Mouse (Mus musculus) retina, adult 2 months (tissue): Measurements from ENCODE around the gene Eif4g3.
"Not testable (repeated sequence)": the region's sequence is repeated elsewhere in the genome, so short reads cannot be mapped to it uniquely, and the experiment has no call there.

ENCODE experiments used
- DNase-seq: peaks from one replicate; pipeline ENCODE4 v3.0.0-alpha.2; 2012; ENCODE audit warnings: low read depth, low spot score

Eif4g3 gene

DNA sequence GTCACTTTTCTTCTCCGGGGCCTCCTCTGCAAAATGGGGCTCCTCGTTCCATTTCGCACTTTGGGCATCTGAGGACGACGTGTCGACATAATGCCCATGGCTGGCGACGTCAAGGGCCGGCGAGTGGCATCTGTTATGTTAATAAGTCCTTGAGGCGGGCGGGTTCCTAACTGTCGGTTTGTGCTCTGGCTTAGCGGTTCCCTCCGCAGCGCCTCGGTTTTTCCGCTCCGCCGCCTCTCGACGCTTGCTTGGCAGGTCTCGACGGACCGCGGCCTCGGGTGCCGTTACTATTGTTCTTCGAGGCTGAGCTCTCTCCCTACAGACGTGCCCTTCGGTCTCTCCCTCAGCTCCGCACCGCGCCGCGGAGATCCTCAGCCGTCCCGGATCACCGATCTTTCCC, at the start of gene Eif4g3:
Gene Eif4g3 (plus strand): TSS at position 133 of the 400 bp plus-strand sequence.
- no peak for DNase-seq

DNA sequence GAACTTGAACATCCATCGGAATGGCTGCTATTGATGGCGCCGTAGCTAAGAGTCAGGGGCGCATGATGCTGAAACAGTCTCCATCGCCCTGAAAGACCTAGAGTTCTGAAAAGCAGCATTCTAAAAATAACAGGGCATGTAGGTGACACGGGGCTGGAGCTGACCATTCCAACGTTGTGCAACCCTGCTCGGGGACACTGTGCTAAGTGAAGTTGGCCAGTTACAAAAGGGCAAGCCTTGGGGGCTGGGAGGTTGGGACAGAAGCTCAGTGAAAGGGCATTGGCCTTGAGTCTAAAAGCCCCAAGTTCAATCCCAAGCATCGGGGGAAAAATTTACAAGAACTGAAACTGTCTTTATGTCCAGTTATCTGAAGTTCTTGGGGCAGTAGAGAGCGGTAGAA, 49.3 kb upstream of the Eif4g3 start:
- DNase-seq, result no peak

DNA sequence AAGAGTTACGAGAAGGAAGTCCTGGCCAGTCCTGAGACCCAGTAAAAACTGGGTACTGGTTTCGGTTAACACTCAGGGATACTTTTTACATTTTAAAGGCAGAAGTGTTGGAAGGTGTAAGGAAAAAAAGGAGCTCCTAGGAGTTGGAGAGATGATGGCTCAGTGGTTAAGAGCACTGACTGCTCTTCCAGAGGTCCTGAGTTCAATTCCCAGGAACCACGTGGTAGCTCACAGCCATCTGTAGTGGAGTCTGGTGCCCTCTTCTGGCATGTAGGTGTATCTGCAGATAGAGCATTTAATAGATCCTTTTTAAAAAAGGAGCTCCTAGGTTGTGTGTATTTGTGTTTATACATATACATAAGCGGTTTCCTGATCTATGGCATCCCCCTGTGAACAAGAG, 47.4 kb upstream of the Eif4g3 start:
- no peak for DNase-seq

DNA sequence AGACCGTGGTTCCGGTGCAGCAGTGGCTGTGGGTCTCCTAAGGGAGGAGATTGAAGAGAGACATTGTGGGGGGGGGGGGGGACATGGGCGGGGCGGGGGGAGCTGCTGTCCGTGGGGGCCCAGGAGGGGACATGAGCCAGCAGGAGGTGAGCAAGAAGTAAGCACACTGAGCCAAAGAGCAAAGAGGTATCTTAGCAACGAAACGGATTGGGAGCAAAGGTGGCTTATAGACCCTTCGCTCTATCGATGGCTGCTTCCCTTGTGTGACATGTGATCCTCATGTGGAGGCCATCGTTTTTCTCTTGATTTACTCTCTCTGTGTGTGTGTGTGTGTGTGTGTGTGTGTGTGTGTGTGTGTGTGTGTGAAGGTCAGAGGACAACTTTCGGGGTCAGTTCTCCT, 46.4 kb upstream of the Eif4g3 start:
- no peak for DNase-seq

DNA sequence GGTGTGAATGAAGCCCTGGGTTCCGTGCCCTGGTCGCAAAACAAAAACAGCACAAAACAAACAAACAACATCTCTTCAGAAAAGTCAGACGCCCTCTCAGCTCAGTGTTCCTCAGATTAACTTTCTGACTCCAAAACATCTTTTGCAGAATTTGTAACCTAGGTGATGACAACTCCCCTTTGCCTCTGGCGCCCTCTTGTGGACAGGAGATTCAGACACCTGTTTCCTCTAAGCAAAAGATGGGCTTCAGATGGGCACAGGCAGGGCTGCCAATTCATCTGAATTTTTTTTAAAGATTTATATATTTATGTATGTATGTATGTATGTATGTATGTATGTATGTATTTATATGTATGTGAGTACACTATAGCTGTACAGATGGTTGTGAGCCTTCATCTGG, 40.0 kb upstream of the Eif4g3 start:
- DNase-seq, result peak; percentile 53

DNA sequence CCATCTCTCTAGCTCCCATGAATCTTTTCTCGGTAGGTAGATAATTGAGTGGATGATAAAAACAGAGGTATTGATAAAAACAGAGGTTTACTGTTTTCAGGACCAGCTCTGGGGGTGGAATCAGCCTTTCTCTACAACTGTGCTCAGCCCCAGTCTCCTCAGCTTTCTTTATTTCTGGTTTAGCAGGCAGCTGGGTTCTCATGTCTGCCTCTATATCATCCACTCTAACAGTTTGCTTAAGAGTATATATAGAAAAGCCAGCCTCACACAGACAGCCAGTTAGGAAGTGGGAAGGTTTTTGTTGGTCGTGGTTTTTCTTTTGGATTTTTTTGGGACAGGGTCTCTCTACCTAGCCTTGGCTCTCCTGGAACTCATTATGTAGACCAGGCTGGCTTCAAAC, 38.6 kb upstream of the Eif4g3 start:
- no peak for DNase-seq

DNA sequence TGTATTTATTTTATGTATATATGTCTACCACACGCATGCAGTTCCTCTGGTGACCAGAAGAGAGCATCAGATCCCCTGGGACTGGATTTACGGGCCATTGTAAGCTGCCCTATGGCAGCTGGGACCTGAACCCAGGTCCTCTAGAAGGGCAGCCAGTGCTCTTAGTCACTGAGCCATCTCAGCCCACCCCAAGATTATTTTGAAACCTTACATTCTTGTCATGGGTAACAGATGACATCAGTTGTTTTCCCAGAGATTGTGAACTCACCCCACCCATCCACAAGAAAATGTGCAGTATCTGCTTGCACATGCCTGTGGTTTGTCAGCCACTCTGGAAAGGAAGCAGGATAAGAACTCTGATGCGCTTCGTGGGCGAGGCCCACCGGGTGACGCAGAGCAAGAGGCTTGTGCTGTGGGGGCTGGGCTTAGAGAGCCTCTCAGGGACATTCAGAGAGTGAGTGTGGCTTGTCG, 37.9 kb upstream of the Eif4g3 start:
- no peak for DNase-seq

DNA sequence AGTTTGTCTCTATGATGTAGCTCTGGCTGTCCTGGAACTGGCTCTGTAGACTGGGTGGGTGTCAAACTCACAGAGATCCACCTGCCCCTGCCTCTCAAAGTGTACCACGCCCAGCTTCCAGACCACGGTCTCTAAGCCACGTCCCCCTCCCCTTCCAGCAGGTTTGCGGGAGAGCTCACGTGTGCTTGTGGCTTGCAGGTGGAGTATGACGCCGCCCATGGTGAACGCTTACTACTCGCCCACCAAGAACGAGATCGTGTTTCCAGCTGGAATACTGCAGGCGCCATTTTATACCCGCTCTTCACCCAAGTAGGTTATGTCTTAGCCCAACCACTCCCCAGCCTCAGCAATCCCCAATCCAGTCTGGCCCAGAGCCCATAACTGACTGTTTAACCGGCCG, 36.6 kb upstream of the Eif4g3 start:
- no peak for DNase-seq

DNA sequence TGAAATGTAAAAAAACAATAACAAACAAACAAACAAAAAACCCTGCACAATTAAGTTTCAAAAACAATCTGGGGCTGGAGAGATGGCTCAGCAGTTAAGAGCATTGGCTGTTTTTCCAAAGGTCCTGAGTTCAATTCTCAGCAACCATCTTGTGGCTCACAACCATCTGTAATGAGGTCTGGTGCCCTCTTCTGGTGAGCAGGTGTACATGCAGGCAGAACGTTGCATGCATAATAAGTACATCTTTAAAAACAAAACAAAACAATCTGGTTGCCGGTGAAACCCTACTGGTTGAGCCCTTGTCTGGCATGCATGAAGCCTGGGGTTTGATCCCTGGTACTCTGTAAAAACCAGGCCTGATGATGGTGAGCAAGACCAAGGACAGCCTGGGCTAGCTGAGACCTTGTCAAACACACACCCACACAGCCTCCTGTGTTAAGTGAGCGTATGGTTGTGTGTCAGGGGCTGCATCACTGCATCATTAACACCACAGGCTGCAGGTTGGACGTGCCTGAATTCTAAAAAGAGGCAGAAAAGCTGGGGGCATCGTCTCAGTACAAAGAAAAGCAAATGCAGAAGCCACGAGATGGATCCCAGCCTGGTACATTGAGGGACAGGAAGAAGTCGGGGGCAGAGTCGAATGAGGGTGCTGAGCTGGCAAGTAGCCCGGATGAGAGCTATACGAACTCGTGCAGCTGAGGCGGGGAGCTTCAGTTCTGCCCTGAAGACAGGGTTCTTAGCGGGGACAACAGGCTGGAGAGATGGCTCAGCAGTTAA, 32.7 kb upstream of the Eif4g3 start:
- no peak for DNase-seq

DNA sequence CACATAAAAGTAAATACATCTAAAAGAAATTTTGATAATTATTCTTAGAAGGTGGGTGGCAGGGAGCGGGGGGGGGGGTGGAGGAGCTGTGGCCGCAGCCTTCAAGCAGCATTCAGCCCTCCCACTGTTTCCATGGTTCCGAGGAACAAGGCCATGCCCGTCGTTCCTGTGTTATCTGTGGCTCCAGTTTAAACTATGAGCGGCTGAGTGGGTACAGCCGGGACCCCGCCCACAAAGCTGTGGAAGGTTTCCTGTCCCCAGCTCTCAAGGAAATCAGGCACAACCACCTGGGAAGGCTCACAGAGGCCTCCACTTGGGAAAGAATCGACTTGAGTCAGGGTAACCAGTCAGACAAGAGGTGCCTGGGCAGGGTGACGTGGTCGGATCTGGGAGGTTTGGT, 32.1 kb upstream of the Eif4g3 start:
- no peak for DNase-seq

DNA sequence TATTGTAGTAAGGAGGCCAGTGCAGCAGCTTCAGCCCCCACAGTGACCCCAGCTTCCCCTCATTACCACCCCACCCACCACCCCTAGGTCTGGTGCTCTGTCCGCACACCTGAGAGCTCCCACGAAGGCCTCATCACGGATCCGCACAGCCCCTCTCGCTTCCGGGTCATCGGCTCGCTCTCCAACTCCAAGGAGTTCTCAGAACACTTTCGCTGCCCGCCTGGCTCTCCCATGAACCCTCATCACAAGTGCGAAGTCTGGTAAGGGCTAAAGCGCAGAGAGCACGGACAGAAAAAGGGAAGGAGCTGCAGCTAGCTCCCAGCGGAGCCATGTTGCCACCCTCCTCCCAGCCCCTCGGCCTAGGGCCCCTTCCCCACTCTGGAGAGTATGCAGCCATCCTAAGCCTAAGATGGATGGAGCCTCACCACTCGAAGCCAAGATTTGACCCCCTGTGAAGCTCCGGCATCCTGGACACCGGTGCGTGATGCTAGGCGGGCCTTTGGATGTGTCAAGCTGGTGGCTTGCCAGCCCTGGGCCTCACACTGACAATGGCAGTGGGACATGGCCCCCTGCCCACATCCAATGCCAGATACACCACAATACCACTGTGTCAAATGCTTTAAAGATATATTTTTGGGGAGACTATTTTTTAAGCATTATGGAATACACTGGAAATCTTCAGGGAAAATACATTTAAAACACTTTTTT, 30.0 kb upstream of the Eif4g3 start:
- no peak for DNase-seq

DNA sequence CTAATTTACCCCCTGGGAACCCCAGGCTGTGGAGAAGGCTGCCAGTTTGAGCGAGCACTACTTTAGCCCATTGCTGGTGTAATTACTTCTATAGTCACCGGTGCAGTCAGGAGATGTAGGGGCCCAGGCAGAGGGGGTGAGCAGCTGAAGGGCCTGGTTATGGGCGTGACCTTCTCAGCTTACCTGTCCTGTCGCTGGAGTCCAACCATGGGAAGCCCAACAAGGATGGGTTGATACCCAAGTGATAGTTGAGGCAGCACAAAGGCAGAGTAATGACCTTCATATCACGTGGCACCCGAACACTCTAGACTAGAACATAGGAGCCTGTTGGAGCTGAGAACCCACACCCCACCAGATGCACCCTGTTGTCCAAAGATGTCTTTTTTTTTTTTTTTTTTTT, 29.4 kb upstream of the Eif4g3 start:
- no peak for DNase-seq

DNA sequence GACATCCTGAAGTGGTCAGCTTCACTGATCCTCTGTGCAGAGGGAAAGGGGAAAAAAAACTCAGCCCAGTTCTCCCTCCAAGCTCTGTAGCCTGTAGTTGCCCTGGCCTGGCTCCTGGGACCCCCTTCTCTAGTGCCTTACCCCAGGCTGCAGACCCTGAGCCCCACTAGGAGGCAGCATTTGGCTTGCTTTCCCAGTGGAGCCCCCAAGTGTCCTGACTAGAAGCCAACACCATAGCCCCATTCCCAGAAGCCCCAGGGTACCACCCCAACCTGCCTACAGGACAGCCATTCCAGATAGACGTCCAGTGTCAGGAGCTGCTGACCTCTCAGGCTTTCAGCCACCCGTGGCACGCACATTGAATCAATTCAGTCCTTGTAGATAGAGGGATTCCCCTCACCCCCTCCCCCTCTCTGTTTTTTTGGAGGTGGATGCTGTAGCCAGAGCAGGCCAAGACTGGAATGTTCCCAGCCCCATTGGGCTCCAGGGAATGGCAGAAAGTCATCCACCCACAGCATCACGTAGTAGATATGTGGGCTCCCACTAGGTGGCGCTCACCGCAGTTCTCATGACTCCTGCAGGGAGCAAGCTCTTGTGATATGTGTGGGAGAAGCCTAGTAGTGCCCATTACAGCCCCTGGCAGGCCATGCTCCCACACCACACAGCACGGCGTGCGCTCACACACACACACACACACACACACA, 28.8 kb upstream of the Eif4g3 start:
- peak; percentile 62 for DNase-seq

DNA sequence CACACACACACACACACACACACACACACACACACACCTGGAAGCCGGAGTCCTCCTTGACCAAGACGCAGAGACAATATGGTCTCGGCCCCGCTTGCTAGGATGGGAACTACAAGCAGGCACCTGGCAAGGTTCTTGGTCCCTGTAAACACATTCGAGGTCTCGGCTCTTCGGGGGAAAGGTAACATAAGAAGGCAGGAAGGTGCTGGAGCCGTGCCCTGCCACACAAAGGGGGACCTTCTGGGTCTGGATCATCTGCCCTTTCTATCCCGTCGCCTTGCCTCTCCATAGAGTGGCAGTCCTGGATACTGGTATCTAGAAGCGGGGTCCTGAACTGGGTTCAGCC, 28.3 kb upstream of the Eif4g3 start:
- DNase-seq, result no peak

DNA sequence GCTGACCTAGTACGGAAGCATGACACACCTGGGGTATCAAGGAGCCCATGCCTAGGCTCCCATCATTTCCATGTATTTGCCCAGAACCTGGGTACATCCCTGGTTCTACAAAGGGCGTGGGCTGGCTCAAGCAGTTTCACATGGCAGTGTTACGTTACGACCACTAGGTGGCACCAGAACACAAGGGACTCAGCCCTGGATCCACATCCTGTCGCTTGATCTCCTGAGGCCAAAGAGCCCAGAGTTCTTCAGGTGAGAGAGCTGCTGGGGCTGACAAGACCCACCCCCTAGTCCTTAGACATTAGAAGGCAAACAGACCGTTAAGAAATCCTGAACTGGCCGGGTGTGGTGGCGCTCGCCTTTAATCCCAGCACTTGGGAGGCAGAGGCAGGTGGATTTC, 24.6 kb upstream of the Eif4g3 start:
- peak; percentile 71 for DNase-seq

DNA sequence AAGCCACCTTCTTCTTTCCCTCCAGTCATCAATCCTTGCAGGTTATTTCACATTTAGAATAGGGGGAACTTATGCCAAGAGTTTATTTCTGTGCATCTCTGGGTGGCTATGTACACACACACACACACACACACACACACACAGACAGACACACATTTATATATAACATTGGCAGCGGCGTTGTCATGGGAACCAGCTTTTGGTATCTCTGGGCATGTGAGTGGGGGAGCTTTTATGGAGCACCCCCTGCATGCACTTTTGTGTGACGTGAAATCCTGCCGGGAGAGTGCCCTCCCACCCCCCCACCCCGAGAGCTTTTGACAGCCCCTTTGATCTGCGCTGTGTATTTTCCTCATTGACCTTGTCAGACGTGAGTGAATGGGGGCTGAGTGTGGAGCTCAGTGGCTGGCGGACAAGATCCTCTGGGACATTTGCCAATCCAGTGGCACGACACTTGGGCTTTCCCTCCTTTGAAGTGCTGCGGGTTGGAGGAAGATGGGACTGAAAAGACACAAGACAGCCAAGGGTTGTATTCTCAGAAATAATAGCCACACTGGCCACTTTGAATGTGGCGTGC, 22.1 kb upstream of the Eif4g3 start:
- not testable (repeated sequence) for DNase-seq

DNA sequence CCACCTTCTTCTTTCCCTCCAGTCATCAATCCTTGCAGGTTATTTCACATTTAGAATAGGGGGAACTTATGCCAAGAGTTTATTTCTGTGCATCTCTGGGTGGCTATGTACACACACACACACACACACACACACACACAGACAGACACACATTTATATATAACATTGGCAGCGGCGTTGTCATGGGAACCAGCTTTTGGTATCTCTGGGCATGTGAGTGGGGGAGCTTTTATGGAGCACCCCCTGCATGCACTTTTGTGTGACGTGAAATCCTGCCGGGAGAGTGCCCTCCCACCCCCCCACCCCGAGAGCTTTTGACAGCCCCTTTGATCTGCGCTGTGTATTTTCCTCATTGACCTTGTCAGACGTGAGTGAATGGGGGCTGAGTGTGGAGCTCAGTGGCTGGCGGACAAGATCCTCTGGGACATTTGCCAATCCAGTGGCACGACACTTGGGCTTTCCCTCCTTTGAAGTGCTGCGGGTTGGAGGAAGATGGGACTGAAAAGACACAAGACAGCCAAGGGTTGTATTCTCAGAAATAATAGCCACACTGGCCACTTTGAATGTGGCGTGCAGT, 17.9 kb upstream of the Eif4g3 start:
- DNase-seq, result not testable (repeated sequence)

DNA sequence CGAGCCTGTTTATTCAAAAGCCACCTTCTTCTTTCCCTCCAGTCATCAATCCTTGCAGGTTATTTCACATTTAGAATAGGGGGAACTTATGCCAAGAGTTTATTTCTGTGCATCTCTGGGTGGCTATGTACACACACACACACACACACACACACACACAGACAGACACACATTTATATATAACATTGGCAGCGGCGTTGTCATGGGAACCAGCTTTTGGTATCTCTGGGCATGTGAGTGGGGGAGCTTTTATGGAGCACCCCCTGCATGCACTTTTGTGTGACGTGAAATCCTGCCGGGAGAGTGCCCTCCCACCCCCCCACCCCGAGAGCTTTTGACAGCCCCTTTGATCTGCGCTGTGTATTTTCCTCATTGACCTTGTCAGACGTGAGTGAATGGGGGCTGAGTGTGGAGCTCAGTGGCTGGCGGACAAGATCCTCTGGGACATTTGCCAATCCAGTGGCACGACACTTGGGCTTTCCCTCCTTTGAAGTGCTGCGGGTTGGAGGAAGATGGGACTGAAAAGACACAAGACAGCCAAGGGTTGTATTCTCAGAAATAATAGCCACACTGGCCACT, 13.7 kb upstream of the Eif4g3 start:
- DNase-seq, result not testable (repeated sequence)

DNA sequence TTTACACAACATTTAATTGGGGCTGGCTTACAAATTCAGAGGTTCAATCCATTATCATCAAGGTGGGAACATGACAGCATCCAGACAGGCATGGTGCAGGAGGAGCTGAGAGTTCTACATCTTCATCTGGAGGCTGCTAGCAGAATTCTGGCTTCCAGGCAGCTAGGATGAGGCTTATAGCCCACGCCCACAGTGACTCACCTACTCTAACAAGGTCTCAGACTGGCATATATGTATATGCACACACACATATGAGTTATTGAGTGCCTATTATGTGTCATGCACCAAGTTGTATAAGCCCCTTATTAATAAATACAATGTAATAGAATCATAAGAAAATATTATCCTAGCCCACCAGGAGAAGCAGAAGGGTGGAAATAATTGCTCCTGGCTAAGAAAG, 10.0 kb upstream of the Eif4g3 start:
- DNase-seq, result no peak

DNA sequence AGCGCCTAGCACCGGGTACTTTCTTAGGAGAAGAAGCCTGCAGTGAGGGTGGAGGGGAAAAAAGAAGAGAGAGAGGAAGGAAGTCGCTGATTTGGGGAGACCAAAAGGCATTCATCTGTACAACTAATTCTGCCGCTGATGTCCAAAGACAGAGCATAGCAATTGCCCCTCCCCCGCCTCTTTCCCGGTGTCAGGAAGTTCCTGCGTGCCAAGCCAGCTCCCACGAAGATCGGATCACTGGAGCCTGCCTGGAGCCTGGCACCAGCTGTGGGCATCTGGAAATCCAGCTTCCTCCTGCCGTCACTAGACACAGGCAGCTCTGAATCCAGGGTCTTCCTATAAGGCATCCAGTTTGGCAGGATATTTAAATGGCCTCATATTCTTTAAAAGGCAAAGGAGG, 8.6 kb upstream of the Eif4g3 start:
- no peak for DNase-seq

DNA sequence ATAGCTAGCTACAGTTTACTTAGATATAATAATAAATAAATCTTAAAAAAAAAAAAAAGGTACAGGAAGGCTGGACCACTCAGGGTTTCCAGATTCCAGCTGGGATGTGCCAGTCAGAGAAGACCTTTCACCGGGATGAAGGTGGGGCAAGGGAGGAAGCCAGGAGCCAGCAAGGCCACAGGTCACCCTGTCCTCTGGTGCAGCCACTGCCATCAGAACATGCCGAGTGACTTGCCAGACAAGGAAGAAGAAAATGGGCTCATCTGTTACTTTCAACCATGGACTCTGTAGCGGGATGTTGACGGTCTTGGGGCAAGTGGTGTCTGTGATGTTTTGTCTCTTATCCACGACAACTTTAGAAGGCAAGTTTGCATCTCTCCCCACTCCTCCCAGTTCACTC, 8.1 kb upstream of the Eif4g3 start:
- no peak for DNase-seq

DNA sequence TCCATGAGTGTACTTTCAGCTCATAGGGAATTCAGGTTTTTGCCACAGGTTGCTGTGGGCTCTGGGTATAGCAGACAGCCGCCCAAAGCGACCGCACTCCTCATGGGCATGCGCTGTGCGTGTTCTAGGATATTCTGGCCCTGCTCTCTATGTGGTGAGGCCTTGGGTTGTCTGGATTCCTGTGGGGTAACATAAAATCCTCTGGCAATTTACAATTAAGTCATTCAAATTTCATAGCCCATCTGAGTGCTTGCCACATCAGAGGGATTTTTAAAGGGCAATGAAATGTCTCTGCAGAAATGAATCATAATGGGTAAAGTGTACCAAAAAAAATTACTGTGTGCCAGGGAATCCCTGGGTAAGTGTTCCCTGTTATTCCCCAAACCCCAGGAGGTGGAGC, 3.4 kb upstream of the Eif4g3 start:
- DNase-seq, result no peak
